Mouse (Mus musculus) heart, adult 11 months (tissue): Measurements from ENCODE around the gene Fam187b.

Experiments
- DNase-seq: peaks from one replicate; pipeline ENCODE4 v3.0.0; 2022

The Fam187b gene

GRCm38 (mm10) chr7:31017104-31017901, 43.7 kb downstream of the Fam187b start:
- DNase-seq: no peak

GRCm38 (mm10) chr7:31028609-31029008, 55.0 kb downstream of the Fam187b start:
- DNase-seq: no peak

GRCm38 (mm10) chr7:31030717-31031116, 57.1 kb downstream of the Fam187b start:
- no peak for DNase-seq

GRCm38 (mm10) chr7:31031731-31032130, 58.1 kb downstream of the Fam187b start:
- no peak for DNase-seq

GRCm38 (mm10) chr7:31033409-31034165, 60.0 kb downstream of the Fam187b start:
- DNase-seq: peak; percentile 95

GRCm38 (mm10) chr7:31034789-31035188, 61.2 kb downstream of the Fam187b start:
- peak; percentile 90 for DNase-seq

GRCm38 (mm10) chr7:31035291-31035690, 61.7 kb downstream of the Fam187b start:
- no peak for DNase-seq

GRCm38 (mm10) chr7:31036917-31037316, 63.3 kb downstream of the Fam187b start:
- no peak for DNase-seq

- DNase-seq: no peak
Measured at GRCm38 (mm10) chr7:31037675-31038074, 64.1 kb downstream of the Fam187b start.

- DNase-seq: no peak
Measured at GRCm38 (mm10) chr7:31039011-31039410, 65.4 kb downstream of the Fam187b start.
